Mouse (Mus musculus): ENCODE results near the gene Ift172. TPM values are rescaled to one million over a fixed set of nuclear protein-coding genes. Genes with fewer than 3 reads are reported as not detected.
A peak's percentile ranks its signal among the peaks of the same experiment; 100 is the strongest.

The Ift172 gene
- polyA plus RNA-seq (2015; fragmentation: Nextera tagmentation; extraction: Ambion mirVana), result 39.7 and 40.6 TPM in 2 replicates

GRCm38 (mm10) chr5:31290521-31291360 lies at the start of gene Ift172:
Ift172 (minus strand) TSS chr5:31291116.
- H3K4me2 ChIP-seq (replicated peaks; ENCODE audit: low read depth, low read length), result peak within 1 kb of the TSS; percentile 74
- peak; percentile 94 for ATAC-seq (ENCODE audit: low FRiP score, low TSS enrichment)
- H3K27ac ChIP-seq (ENCODE audit: low read length), result peak within 1 kb of the TSS; percentile 67
- H3K4me3 ChIP-seq (ENCODE audit: low read length), result peak within 1 kb of the TSS; percentile 61
- peaks cover 12% of the 10 kb centered on the region for H3K4me1 ChIP-seq (ENCODE audit: insufficient read depth, low read length)
- peaks cover 7% of the 10 kb centered on the region; the same call in 1 of the 2 replicates for H3K36me3 ChIP-seq (ENCODE audit: insufficient read depth, low read length)
- no peaks in the 10 kb centered on the region for H3K27me3 ChIP-seq (ENCODE audit: insufficient read depth, low read length)
- WGBS, result 1% methylated on average over 45 of the region's 45 CpGs
- peak within 1 kb of the TSS; percentile 69 for H3K9ac ChIP-seq (replicated peaks; ENCODE audit: low read length)
- H3K9me3 ChIP-seq (ENCODE audit: low read length), result no peaks in the 10 kb centered on the region

GRCm38 (mm10) chr5:31328255-31328654 lies 37.3 kb upstream of the Ift172 start:
- no peaks in the 10 kb centered on the region for H3K36me3 ChIP-seq (ENCODE audit: insufficient read depth, low read length)
- no peak overlapping the region for H3K4me2 ChIP-seq (replicated peaks; ENCODE audit: low read depth, low read length)
- H3K9ac ChIP-seq (replicated peaks; ENCODE audit: low read length), result no peak overlapping the region
- H3K4me1 ChIP-seq (ENCODE audit: insufficient read depth, low read length), result no peaks in the 10 kb centered on the region
- WGBS, result 32% methylated on average over 7 of the region's 7 CpGs
- no peak overlapping the region for H3K4me3 ChIP-seq (ENCODE audit: low read length)
- no peaks in the 10 kb centered on the region for H3K27me3 ChIP-seq (ENCODE audit: insufficient read depth, low read length)
- ATAC-seq (ENCODE audit: low FRiP score, low TSS enrichment), result no peak
- no peak overlapping the region for H3K27ac ChIP-seq (ENCODE audit: low read length)
- H3K9me3 ChIP-seq (ENCODE audit: low read length), result peaks cover 3% of the 10 kb centered on the region

- 12% methylated on average over 5 of the region's 5 CpGs for WGBS
Measured at GRCm38 (mm10) chr5:31326850-31327249, 35.9 kb upstream of the Ift172 start.

GRCm38 (mm10) chr5:31324085-31324484 lies 33.2 kb upstream of the Ift172 start:
- no peaks in the 10 kb centered on the region for H3K4me1 ChIP-seq (ENCODE audit: insufficient read depth, low read length)
- H3K9ac ChIP-seq (replicated peaks; ENCODE audit: low read length), result no peak overlapping the region
- 62% methylated on average over 3 of the region's 3 CpGs for WGBS
- H3K4me3 ChIP-seq (ENCODE audit: low read length), result no peak overlapping the region
- H3K36me3 ChIP-seq (ENCODE audit: insufficient read depth, low read length), result no peaks in the 10 kb centered on the region
- no peak overlapping the region for H3K4me2 ChIP-seq (replicated peaks; ENCODE audit: low read depth, low read length)
- no peak overlapping the region for H3K27ac ChIP-seq (ENCODE audit: low read length)
- H3K27me3 ChIP-seq (ENCODE audit: insufficient read depth, low read length), result no peaks in the 10 kb centered on the region
- no peaks in the 10 kb centered on the region for H3K9me3 ChIP-seq (ENCODE audit: low read length)
- ATAC-seq (ENCODE audit: low FRiP score, low TSS enrichment), result no peak

More at GRCm38 (mm10) chr5:31326850-31327249, 35.9 kb upstream of the Ift172 start:
- Histone ChIP-seq H3K27me3 (ENCODE audit: insufficient read depth, low read length) (no peaks in the 10 kb centered on the region), H3K9me3 (ENCODE audit: low read length) (no peaks in the 10 kb centered on the region), H3K4me3 (ENCODE audit: low read length) (no peak overlapping the region), H3K4me1 (ENCODE audit: insufficient read depth, low read length) (no peaks in the 10 kb centered on the region), H3K9ac (replicated peaks; ENCODE audit: low read length) (no peak overlapping the region), H3K4me2 (replicated peaks; ENCODE audit: low read depth, low read length) (no peak overlapping the region), H3K36me3 (ENCODE audit: insufficient read depth, low read length) (no peaks in the 10 kb centered on the region), H3K27ac (ENCODE audit: low read length) (no peak overlapping the region)
- no peak for ATAC-seq (ENCODE audit: low FRiP score, low TSS enrichment)

GRCm38 (mm10) chr5:31322776-31323175 lies 31.9 kb upstream of the Ift172 start:
- no peak for ATAC-seq (ENCODE audit: low FRiP score, low TSS enrichment)
- Histone ChIP-seq H3K27me3 (ENCODE audit: insufficient read depth, low read length) (no peaks in the 10 kb centered on the region), H3K9ac (replicated peaks; ENCODE audit: low read length) (no peak overlapping the region), H3K4me3 (ENCODE audit: low read length) (no peak overlapping the region), H3K27ac (ENCODE audit: low read length) (no peak overlapping the region), H3K36me3 (ENCODE audit: insufficient read depth, low read length) (no peaks in the 10 kb centered on the region), H3K9me3 (ENCODE audit: low read length) (no peaks in the 10 kb centered on the region), H3K4me2 (replicated peaks; ENCODE audit: low read depth, low read length) (no peak overlapping the region), H3K4me1 (ENCODE audit: insufficient read depth, low read length) (no peaks in the 10 kb centered on the region)
- WGBS, result 61% methylated on average over 3 of the region's 3 CpGs

- Histone ChIP-seq H3K9ac (replicated peaks; ENCODE audit: low read length) (no peak overlapping the region), H3K27ac (ENCODE audit: low read length) (no peak overlapping the region), H3K36me3 (ENCODE audit: insufficient read depth, low read length) (no peaks in the 10 kb centered on the region), H3K4me1 (ENCODE audit: insufficient read depth, low read length) (no peaks in the 10 kb centered on the region), H3K4me3 (ENCODE audit: low read length) (no peak overlapping the region), H3K27me3 (ENCODE audit: insufficient read depth, low read length) (no peaks in the 10 kb centered on the region), H3K4me2 (replicated peaks; ENCODE audit: low read depth, low read length) (no peak overlapping the region), H3K9me3 (ENCODE audit: low read length) (no peaks in the 10 kb centered on the region)
- ATAC-seq (ENCODE audit: low FRiP score, low TSS enrichment), result no peak
- 84% methylated on average over 8 of the region's 8 CpGs for WGBS
Measured at GRCm38 (mm10) chr5:31312806-31313205, 21.9 kb upstream of the Ift172 start.

GRCm38 (mm10) chr5:31303093-31303492 lies 12.2 kb upstream of the Ift172 start:
- Histone ChIP-seq H3K9ac (replicated peaks; ENCODE audit: low read length) (no peak overlapping the region), H3K4me3 (ENCODE audit: low read length) (no peak overlapping the region), H3K36me3 (ENCODE audit: insufficient read depth, low read length) (no peaks in the 10 kb centered on the region), H3K4me2 (replicated peaks; ENCODE audit: low read depth, low read length) (no peak overlapping the region), H3K4me1 (ENCODE audit: insufficient read depth, low read length) (no peaks in the 10 kb centered on the region), H3K27me3 (ENCODE audit: insufficient read depth, low read length) (no peaks in the 10 kb centered on the region), H3K9me3 (ENCODE audit: low read length) (no peaks in the 10 kb centered on the region), H3K27ac (ENCODE audit: low read length) (no peak overlapping the region)
- ATAC-seq (ENCODE audit: low FRiP score, low TSS enrichment), result no peak
- 86% methylated on average over 6 of the region's 6 CpGs for WGBS

GRCm38 (mm10) chr5:31301866-31302265 lies 10.9 kb upstream of the Ift172 start:
- WGBS, result 65% methylated on average over 8 of the region's 8 CpGs
- no peak for ATAC-seq (ENCODE audit: low FRiP score, low TSS enrichment)
- no peaks in the 10 kb centered on the region for H3K27me3 ChIP-seq (ENCODE audit: insufficient read depth, low read length)

GRCm38 (mm10) chr5:31298486-31298885 lies 7.6 kb upstream of the Ift172 start:
- Histone ChIP-seq H3K9me3 (ENCODE audit: low read length) (no peaks in the 10 kb centered on the region), H3K4me2 (replicated peaks; ENCODE audit: low read depth, low read length) (no peak overlapping the region), H3K27me3 (ENCODE audit: insufficient read depth, low read length) (no peaks in the 10 kb centered on the region), H3K27ac (ENCODE audit: low read length) (no peak overlapping the region), H3K36me3 (ENCODE audit: insufficient read depth, low read length) (no peaks in the 10 kb centered on the region), H3K4me1 (ENCODE audit: insufficient read depth, low read length) (peaks cover 10% of the 10 kb centered on the region), H3K4me3 (ENCODE audit: low read length) (no peak overlapping the region), H3K9ac (replicated peaks; ENCODE audit: low read length) (no peak overlapping the region)
- no peak for ATAC-seq (ENCODE audit: low FRiP score, low TSS enrichment)
- 57% methylated on average over 2 of the region's 2 CpGs for WGBS

More at GRCm38 (mm10) chr5:31301866-31302265, 10.9 kb upstream of the Ift172 start:
- H3K9ac ChIP-seq (replicated peaks; ENCODE audit: low read length), result no peak overlapping the region
- no peak overlapping the region for H3K4me2 ChIP-seq (replicated peaks; ENCODE audit: low read depth, low read length)
- H3K27ac ChIP-seq (ENCODE audit: low read length), result no peak overlapping the region
- no peaks in the 10 kb centered on the region for H3K36me3 ChIP-seq (ENCODE audit: insufficient read depth, low read length)
- no peaks in the 10 kb centered on the region for H3K9me3 ChIP-seq (ENCODE audit: low read length)
- no peak overlapping the region for H3K4me3 ChIP-seq (ENCODE audit: low read length)
- H3K4me1 ChIP-seq (ENCODE audit: insufficient read depth, low read length), result no peaks in the 10 kb centered on the region

- Histone ChIP-seq H3K9me3 (ENCODE audit: low read length) (no peaks in the 10 kb centered on the region), H3K4me1 (ENCODE audit: insufficient read depth, low read length) (peaks cover 10% of the 10 kb centered on the region), H3K27ac (ENCODE audit: low read length) (no peak overlapping the region), H3K4me3 (ENCODE audit: low read length) (no peak overlapping the region), H3K27me3 (ENCODE audit: insufficient read depth, low read length) (no peaks in the 10 kb centered on the region), H3K4me2 (replicated peaks; ENCODE audit: low read depth, low read length) (no peak overlapping the region), H3K36me3 (ENCODE audit: insufficient read depth, low read length) (no peaks in the 10 kb centered on the region), H3K9ac (replicated peaks; ENCODE audit: low read length) (no peak overlapping the region)
- no peak for ATAC-seq (ENCODE audit: low FRiP score, low TSS enrichment)
- 67% methylated on average over 3 of the region's 3 CpGs for WGBS
Measured at GRCm38 (mm10) chr5:31297981-31298380, 7.1 kb upstream of the Ift172 start.
